Mouse (Mus musculus): ENCODE measurements around the gene Efs.
"Not testable (repeated sequence)": the region's sequence is repeated elsewhere in the genome, so short reads cannot be mapped to it uniquely, and the experiment has no call there.

Efs gene

GRCm38 (mm10) chr14:54948781-54949180 is 22.9 kb upstream of the Efs start:
- no peak for DNase-seq (ENCODE audit: low spot score)

GRCm38 (mm10) chr14:54947008-54947407 is 21.1 kb upstream of the Efs start:
- DNase-seq (ENCODE audit: low spot score), result not testable (repeated sequence)

- no peak for DNase-seq (ENCODE audit: low spot score)
Measured at GRCm38 (mm10) chr14:54945975-54946704, 20.2 kb upstream of the Efs start.

GRCm38 (mm10) chr14:54944939-54945338 is 19.0 kb upstream of the Efs start:
- DNase-seq (ENCODE audit: low spot score), result no peak

DNA sequence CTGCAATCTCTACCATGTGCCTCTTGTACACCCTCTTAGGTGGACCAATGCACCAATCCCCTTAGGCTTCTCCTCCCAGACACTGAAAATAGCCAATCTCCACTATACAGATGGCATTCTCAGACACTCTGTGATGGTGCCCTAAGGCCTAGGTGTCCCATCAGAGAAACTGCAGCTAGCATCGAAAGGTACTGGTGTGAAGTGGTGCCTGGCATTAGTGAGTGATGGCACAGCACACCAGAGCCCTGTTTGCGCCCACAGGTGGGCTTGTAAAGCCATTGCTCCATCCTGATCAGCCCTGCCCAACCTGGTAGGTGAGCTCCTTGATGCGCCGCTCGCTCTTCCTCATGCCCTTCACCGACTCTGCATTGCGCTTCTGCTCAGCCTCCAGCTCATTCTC is 18.0 kb upstream of the Efs start:
- no peak for DNase-seq (ENCODE audit: low spot score)

DNA sequence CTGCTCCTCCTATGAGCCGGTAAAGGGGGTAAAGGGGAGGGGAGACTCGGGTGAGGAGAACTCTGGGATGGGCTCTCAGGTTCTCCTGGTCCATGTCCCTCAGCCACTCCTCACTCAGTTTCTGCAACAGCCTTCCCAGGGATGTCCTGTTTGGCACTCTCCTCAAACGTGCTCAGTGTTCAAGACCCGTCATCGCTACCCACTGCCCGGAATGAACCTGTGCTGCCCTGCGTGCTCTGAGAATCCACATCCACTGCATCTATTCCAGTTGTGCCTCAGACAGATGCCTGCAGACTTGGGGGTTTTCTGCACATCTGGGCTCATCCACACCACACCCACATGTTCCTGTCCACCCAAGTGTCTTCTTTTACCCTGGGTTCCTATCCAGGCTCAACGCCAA is 16.6 kb upstream of the Efs start:
- DNase-seq (ENCODE audit: low spot score), result no peak

DNA sequence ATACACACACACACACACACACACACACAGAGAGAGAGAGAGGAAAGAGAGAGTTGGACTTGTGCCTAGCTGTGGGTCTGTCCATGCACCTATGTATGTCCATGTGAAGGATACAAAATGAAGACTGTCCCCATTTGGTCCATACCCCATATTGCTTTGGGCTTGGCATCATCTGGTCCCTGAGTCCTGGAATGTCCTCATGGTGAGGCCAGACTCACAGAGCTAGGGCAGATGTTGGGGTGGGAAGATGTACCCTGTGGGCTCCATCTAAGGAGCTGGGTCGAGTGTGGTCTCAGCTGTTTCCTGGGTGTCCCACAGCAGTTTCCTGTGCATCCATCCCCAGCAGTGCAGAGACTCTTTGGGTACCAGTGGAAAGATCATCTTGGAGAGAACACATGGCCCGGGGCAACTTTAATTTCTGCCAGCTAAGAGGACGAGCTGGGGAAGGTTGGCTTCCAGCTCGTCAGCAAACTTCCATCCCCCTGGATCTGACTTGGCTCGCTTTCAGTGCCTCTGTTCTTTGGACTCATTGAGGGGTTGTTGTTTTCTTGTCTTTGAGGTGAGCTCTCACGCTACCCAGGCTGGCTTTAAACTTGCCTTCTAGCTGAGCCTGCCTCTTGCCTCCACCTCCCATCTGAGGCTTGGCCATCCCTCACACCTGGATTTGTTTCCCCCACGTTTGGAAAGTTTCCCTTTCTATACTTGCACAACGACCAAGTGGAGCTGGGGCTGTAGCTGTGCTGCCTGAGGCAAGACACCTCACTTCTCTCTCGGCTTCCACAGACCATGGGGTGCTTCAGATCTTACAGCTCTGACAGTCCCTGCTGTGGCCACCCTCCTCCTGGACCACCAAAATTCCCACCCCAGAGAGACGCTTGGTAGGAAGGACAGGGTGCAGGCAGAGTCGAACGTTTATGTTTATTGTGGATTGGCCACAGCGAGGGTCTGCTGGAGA is 15.4 kb upstream of the Efs start:
- DNase-seq (ENCODE audit: low spot score), result no peak

- no peak for DNase-seq (ENCODE audit: low spot score)
Measured at GRCm38 (mm10) chr14:54940176-54940530, 14.2 kb upstream of the Efs start.

- peak; percentile 39 for DNase-seq (ENCODE audit: low spot score)
Measured at GRCm38 (mm10) chr14:54939434-54940175, 13.7 kb upstream of the Efs start.

DNA sequence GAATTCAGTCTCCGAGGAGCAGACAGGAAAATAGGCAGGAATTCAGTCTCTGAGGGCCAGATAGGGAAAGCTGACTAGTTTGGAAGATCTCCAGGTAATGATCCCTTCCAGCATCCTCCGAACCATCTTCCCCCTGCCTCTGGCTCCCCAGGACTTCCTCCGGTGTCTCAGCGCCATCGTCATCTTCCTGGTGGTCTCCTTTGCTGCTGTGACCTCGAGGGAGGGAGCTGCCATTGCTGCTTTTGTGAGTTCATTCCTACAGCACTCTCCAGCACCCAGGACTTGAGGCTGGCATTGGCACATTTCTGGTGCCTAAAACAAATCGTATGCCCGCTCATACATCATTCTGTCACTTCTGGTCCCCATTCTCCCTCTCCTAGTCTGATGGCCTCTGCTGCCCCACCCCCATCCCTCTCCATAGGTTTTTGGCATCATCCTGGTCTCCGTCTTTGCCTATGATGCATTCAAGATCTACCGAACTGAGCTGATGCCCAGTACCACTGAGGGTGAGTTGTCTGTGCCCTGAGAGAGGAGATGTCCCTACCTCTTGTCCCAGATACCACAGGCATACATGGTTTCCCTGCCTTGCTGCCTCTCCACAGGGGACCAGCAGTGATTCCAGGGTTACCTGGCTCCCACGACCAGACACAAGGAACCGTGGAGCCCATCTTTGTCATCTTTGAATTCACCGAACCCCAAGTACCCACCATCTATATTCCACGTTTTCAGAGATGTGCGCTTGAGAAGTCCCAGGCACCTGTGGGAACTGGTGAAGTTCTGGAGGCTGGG is 12.7 kb upstream of the Efs start:
- no peak for DNase-seq (ENCODE audit: low spot score)

GRCm38 (mm10) chr14:54937361-54938182 is 11.6 kb upstream of the Efs start:
- DNase-seq (ENCODE audit: low spot score), result no peak

DNA sequence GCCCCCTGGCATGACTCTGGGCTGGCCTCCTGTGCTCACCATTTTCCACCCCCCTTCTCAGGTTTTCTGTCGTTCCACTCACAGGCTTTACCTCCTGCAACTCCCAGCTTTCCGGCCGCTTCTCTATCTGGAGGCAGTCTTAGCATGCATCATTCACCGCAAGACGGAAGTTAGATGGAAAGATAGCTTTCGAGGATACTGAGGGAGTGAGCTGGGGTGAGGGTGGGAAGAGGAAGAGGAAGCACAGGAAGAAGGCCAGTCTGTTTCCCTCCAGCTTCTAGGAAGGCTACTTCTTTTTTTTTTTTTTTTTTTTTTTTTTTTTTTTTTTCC is 10.9 kb upstream of the Efs start:
- no peak for DNase-seq (ENCODE audit: low spot score)

DNA sequence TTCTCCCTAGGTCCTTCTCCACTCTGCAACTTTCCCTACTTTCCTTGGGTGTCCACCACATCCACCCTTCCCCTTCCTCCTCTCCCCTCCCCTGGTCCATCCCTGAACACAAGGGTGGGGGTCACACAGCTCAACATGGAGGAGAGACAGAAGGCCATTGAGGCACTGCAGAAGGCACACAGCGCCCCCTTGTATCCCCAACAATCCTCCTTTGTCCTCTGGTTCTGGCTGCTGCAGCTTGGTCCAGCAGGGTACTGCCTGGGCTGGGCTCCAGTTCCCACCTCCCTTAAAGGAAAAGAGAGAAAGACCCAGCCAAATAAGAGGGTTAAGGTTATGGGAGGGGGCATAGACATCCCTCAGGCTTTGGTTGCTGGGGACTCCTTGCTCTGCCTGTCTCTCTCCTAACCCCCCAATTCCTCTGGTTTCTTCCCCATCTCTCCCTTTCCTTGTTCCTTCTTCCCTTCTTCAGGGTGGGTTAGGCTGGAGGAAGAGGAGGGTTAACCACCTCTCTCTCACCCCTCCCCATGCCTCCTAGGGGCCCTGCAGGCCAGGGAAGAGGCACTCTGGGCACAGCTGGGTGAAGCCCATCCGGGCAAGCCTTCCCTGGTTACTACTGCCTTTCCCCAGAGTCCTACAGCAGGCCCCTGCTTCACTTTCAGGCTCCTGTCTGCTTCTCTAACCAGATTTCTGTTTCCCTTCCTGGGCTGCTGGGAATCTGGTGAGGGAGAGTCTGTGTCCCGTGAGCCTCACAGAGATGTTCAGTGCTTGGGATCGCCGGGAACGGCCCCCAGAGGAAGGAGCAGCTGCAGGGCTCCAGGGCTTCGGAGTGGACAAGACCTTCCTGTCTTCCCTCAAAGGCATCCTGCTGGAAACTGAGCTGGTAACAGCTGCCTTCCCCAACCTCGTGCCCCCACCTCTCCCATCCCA is 10.2 kb upstream of the Efs start, which contains the start of gene Cmtm5:
TSS of gene Cmtm5 (plus strand) at position 358 of the 927 bp plus-strand sequence.
- no peak for DNase-seq (ENCODE audit: low spot score)

- no peak for DNase-seq (ENCODE audit: low spot score)
Measured at GRCm38 (mm10) chr14:54932645-54933150, 6.8 kb upstream of the Efs start, which contains the start of gene Il25. Gene Il25, plus strand, starts transcription at chr14:54932695.

DNA sequence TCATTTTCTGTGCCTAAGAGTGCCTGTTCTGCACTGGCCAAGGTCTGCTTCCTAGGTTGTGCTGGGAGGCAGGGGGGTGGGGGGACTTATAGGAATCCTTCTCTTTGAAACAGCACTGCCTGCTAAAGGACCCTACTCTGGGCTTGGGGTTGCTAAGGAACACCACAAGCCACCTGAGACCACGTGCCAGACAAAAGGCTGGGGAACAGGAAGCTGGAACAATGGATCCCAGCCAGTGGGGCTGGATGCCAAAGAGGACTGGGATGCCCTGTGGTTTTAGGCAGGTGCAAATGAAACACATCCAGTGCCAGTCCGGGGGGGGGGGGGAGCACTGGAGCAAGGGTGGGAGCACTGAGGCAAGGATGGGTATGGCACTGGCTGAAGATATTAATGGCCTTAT is 4.5 kb upstream of the Efs start:
- no peak for DNase-seq (ENCODE audit: low spot score)

- no peak for DNase-seq (ENCODE audit: low spot score)
Measured at GRCm38 (mm10) chr14:54929801-54930200, 3.9 kb upstream of the Efs start.

DNA sequence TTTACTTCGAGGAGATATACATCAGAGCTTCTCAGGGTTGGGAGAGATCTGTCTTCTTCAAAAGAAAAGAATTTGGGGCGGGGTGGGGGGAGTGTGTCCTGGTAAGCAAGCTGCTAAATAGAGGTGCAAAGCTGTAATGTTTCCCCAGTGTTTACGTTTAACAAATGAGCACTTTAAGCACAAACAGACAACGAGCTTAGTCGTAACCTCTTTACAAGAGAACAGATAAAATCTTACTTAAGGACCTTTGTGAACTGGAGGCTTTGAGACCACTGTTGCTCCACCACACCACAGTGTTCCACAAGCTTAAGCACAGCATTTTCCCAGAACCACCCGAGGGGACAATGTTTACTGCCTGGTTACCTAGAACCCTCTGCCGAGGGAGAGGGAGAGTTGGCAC is 1.4 kb upstream of the Efs start:
- DNase-seq (ENCODE audit: low spot score), result no peak

DNA sequence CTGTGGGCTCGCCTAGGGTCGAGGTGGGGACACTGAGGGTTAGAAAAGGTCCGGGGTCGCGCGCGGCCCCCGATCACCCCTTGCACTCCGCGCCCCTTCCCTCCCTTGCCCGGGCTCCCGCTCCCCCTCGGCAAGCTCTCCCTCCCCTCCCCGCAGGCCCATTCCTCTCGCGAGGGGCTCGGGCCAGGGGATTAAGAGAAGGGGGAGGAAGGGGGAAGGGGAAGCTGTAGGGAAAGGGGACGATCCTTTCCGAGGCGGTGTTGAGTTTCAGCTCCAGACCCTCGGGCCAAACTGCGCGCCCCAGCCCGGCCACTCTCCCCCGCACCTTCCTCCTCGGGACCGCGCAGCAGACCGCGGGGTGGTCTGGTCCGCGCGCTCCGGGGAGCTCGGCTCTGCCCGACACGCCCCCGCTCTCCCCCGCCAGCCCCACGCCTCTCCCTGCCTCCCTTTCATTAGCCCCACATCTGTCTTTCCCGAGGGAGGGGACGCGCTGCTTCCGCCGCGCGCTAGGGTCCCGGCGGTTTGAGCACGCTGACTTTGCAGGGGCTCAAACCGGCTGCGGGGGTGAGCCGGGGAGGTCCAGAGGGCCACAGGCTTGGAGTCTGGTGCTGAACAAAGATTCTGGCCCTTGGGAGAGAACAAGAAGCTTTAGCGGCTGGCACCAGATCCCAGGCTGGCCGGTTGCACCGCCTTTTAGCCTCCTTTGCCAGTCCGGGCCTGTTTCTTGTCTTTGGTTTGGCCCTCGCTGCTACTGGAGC is 654 bp upstream of the Efs start:
- DNase-seq (ENCODE audit: low spot score), result peak; percentile 57
